Mouse (Mus musculus) forebrain, postnatal 0 days (tissue): ENCODE data around the gene Nexn. TPM values are rescaled to one million over a fixed set of nuclear protein-coding genes. Genes with fewer than 3 reads are reported as not detected.
A peak's percentile ranks its signal among the peaks of the same experiment; 100 is the strongest.
"Not testable (repeated sequence)": the region's sequence is repeated elsewhere in the genome, so short reads cannot be mapped to it uniquely, and the experiment has no call there.

Experiments
- ATAC-seq: fragments of 200-750 bp; cut with Nextera tagmentation; 2 replicates; pipeline ENCODE4 v1.8.0; 2017; ENCODE audit warnings: mild to moderate bottlenecking, moderate library complexity
- DNase-seq: peaks from one replicate; pipeline ENCODE4 v3.0.0-alpha.2; 2015
- H3K27ac ChIP-seq: fragments of 300-500 bp; sonication (generic); 2 replicates; pipeline ENCODE4 v1.5.1; 2014; ENCODE audit warnings: low read depth, mild to moderate bottlenecking, antibody characterized with exemption, low read length, moderate library complexity, mixed read lengths
- H3K27me3 ChIP-seq: fragments of 300-500 bp; sonication (generic); 2 replicates; pipeline ENCODE4 v1.6.1; 2014; ENCODE audit warnings: mild to moderate bottlenecking, low read length, mixed read lengths; ENCODE audit not compliant: insufficient read depth
- H3K36me3 ChIP-seq: fragments of 300-500 bp; sonication (generic); 2 replicates; pipeline ENCODE4 v1.6.1; 2014; ENCODE audit warnings: mild to moderate bottlenecking, moderate library complexity; ENCODE audit not compliant: insufficient read depth
- H3K4me1 ChIP-seq: fragments of 300-500 bp; sonication (generic); 2 replicates; pipeline ENCODE4 v1.6.1; 2014; ENCODE audit warnings: antibody characterized with exemption; ENCODE audit not compliant: insufficient read depth
- H3K4me2 ChIP-seq: fragments of 300-500 bp; sonication (generic); 2 replicates; pipeline ENCODE4 v1.6.1; 2014; ENCODE audit warnings: low read depth, mild to moderate bottlenecking, moderate library complexity
- H3K4me3 ChIP-seq: fragments of 300-500 bp; sonication (generic); 2 replicates; pipeline ENCODE4 v1.5.1; 2014; ENCODE audit warnings: low read depth, low read length, mixed read lengths
- H3K9ac ChIP-seq: fragments of 300-500 bp; sonication (generic); 2 replicates; pipeline ENCODE4 v1.6.1; 2014; ENCODE audit warnings: mild to moderate bottlenecking
- H3K9me3 ChIP-seq: fragments of 300-500 bp; sonication (generic); 2 replicates; pipeline ENCODE4 v1.6.1; 2016; ENCODE audit warnings: low read length
- CTCF ChIP-seq: sonication (generic); IDR thresholded peaks from 2 replicates; pipeline ENCODE4 v1.5.1; 2016; ENCODE audit warnings: antibody characterized with exemption, control low read depth, low read depth
- WGBS: fragments of 180-500 bp; shearing (Covaris S2); extraction: QIAGEN DNeasy Blood & Tissue Kit; methylation state at CpG from one replicate; pipeline ENCODE4 v1.1.7; 2014; 5-methylcytosine and 5-hydroxymethylcytosine counted together
- polyA plus RNA-seq: library from polyadenylated mRNA; unstranded; fragments of >200 nt; fragmentation: Nextera tagmentation; extraction: Ambion mirVana; gene quantifications from 2 replicates; pipeline ENCODE4 v1.2.1, GENCODE M21; 2015
- total RNA-seq: library from RNA; depleted of rRNA; stranded (reverse); fragments of >200 nt; gene quantifications from 2 replicates; pipeline ENCODE4 v1.2.3, GENCODE M21; 2014; rRNA removed

Nexn gene
- 0.38 and 0.77 TPM in 2 replicates for total RNA-seq
- polyA plus RNA-seq, result 3.1 and 4.2 TPM in 2 replicates

GRCm38 (mm10) chr3:152266036-152266421, at the start of gene Nexn:
Gene Nexn (minus strand): TSS chr3:152266350.
- no peak for TF ChIP-seq CTCF
- no peaks in the 10 kb centered on the region for H3K9me3 ChIP-seq
- H3K27me3 ChIP-seq, result peaks cover 8% of the 10 kb centered on the region
- peak within 1 kb of the TSS; percentile 100 for H3K4me2 ChIP-seq
- H3K36me3 ChIP-seq, result no peaks in the 10 kb centered on the region
- DNase-seq (no peak), ATAC-seq (peak; percentile 30)
- H3K4me1 ChIP-seq, result peaks cover 6% of the 10 kb centered on the region; the same call in 1 of the 2 replicates
- peak within 1 kb of the TSS; percentile 51 for H3K9ac ChIP-seq
- H3K27ac ChIP-seq, result 0 out of 2 replicates have a peak within 1 kb of the TSS, but pooled peaks have one; percentile 29
- peak within 1 kb of the TSS; percentile 52 for H3K4me3 ChIP-seq
- 7% methylated on average over 13 of the region's 13 CpGs for WGBS

GRCm38 (mm10) chr3:152315613-152316012, 49.5 kb upstream of the Nexn start:
- TF ChIP-seq CTCF, result peak; percentile 94
- ATAC-seq (peak; percentile 87), DNase-seq (peak; percentile 75)
- whole genome bisulfite sequencing, result 11% methylated on average over 7 of the region's 7 CpGs
- no peak overlapping the region for H3K4me2 ChIP-seq
- no peak overlapping the region for H3K4me3 ChIP-seq
- no peaks in the 10 kb centered on the region for H3K27me3 ChIP-seq
- H3K9me3 ChIP-seq, result no peaks in the 10 kb centered on the region
- H3K27ac ChIP-seq, result no peak overlapping the region
- H3K36me3 ChIP-seq, result peaks cover 22% of the 10 kb centered on the region
- no peaks in the 10 kb centered on the region for H3K4me1 ChIP-seq
- H3K9ac ChIP-seq, result no peak overlapping the region

GRCm38 (mm10) chr3:152314666-152315065, 48.5 kb upstream of the Nexn start:
- H3K4me3 ChIP-seq, H3K9ac ChIP-seq, H3K27ac ChIP-seq, H3K9me3 ChIP-seq, H3K4me1 ChIP-seq, H3K27me3 ChIP-seq, H3K4me2 ChIP-seq, DNase-seq, ATAC-seq: not testable (repeated sequence)
- H3K36me3 ChIP-seq, result peaks cover 23% of the 10 kb centered on the region
- 78% methylated on average over 14 of the region's 14 CpGs for WGBS

GRCm38 (mm10) chr3:152309250-152309645, 43.1 kb upstream of the Nexn start:
- Histone ChIP-seq H3K4me1 (no peaks in the 10 kb centered on the region), H3K4me3 (no peak overlapping the region), H3K27ac (no peak overlapping the region), H3K27me3 (no peaks in the 10 kb centered on the region), H3K9me3 (no peaks in the 10 kb centered on the region), H3K9ac (no peak overlapping the region), H3K4me2 (no peak overlapping the region), H3K36me3 (peaks cover 43% of the 10 kb centered on the region)
- WGBS, result 92% methylated on average over 9 of the region's 9 CpGs
- TF ChIP-seq CTCF, result no peak
- DNase-seq (no peak), ATAC-seq (no peak)

- ATAC-seq (no peak), DNase-seq (no peak)
- Histone ChIP-seq H3K4me1 (no peaks in the 10 kb centered on the region), H3K27me3 (no peaks in the 10 kb centered on the region), H3K4me2 (no peak overlapping the region), H3K9me3 (no peaks in the 10 kb centered on the region), H3K36me3 (peaks cover 39% of the 10 kb centered on the region), H3K27ac (no peak overlapping the region), H3K4me3 (no peak overlapping the region), H3K9ac (no peak overlapping the region)
- WGBS, result 75% methylated on average over 10 of the region's 10 CpGs
- no peak for TF ChIP-seq CTCF
Observed at GRCm38 (mm10) chr3:152308485-152309249, 42.5 kb upstream of the Nexn start.

- no peak overlapping the region for H3K27ac ChIP-seq
- H3K9ac ChIP-seq, result no peak overlapping the region
- H3K27me3 ChIP-seq, result no peaks in the 10 kb centered on the region
- no peaks in the 10 kb centered on the region for H3K9me3 ChIP-seq
- TF ChIP-seq CTCF, result no peak
- H3K4me1 ChIP-seq, result no peaks in the 10 kb centered on the region
- peaks cover 31% of the 10 kb centered on the region for H3K36me3 ChIP-seq
- WGBS, result 90% methylated on average over 4 of the region's 4 CpGs
- no peak overlapping the region for H3K4me3 ChIP-seq
- DNase-seq (no peak), ATAC-seq (no peak)
- no peak overlapping the region for H3K4me2 ChIP-seq
Observed at GRCm38 (mm10) chr3:152305971-152306370, 39.8 kb upstream of the Nexn start.

- H3K4me2 ChIP-seq, result no peak overlapping the region
- DNase-seq, result no peak
- no peak for TF ChIP-seq CTCF
- no peak overlapping the region for H3K27ac ChIP-seq
- ATAC-seq, result no peak
- H3K9me3 ChIP-seq, result no peaks in the 10 kb centered on the region
- H3K4me3 ChIP-seq, result no peak overlapping the region
- 89% methylated on average over 8 of the region's 8 CpGs for WGBS
- no peaks in the 10 kb centered on the region for H3K4me1 ChIP-seq
- peaks cover 35% of the 10 kb centered on the region for H3K36me3 ChIP-seq
- no peaks in the 10 kb centered on the region for H3K27me3 ChIP-seq
- no peak overlapping the region for H3K9ac ChIP-seq
Observed at GRCm38 (mm10) chr3:152305080-152305479, 38.9 kb upstream of the Nexn start.
